In the genomic region with DNA sequence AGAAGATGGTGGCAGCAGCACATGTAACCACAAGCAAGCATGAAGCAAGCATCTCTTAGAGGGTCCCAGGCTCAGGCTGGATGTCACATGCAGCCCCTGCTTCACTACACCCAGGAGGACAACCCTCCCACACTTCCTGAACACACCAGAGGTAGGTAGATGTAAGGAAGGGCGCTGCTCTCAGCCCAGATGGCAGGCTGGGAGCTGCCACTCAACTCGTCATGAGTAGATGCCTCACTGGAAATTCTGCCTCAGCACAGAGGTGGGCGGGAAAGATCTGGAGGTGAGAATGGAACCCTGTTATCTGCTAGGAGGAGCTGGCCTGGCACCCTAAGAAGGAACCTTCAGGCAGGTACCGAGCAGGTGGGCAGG, we compare ENCODE assay signal across 11 mouse cellular contexts. TPM values are rescaled to one million over a fixed set of nuclear protein-coding genes. Genes with fewer than 3 reads are reported as not detected.
DNase-seq lines count a peak whose midpoint lies in the region; ATAC-seq lines count a peak whose summit lies in the region.
"Had no signal": no experiment of that assay in that cellular context is flagged by ENCODE, and none has a peak within 500 bp of the region (broad histone marks: within the 10 kb centered on the region; RNA-seq: fewer than 3 reads in every experiment).

No protein-coding gene starts in this region.

- H3K9me3 ChIP-seq in midbrain, embryonic 13.5 days: no peaks in the 10 kb centered on the region
- H3K9me3 ChIP-seq in midbrain, embryonic 10.5 days (replicated peaks): no peaks in the 10 kb centered on the region
- no peaks in the 10 kb centered on the region for H3K9me3 ChIP-seq in forebrain, embryonic 12.5 days
- H3K9me3 ChIP-seq in liver, embryonic 15.5 days (replicated peaks): no peaks in the 10 kb centered on the region
- H3K9me3 ChIP-seq in heart, embryonic 12.5 days (replicated peaks): no peaks in the 10 kb centered on the region
- H3K9me3 ChIP-seq: heart, embryonic 10.5 days had no signal

- peak overlapping the region; percentile 73 for H3K27ac ChIP-seq in midbrain, embryonic 13.5 days
- H3K27ac ChIP-seq in midbrain, embryonic 10.5 days (replicated peaks): no peak overlapping the region; the same call in 1 of the 2 replicates
- H3K27ac ChIP-seq in forebrain, embryonic 12.5 days: peak overlapping the region; percentile 84
- peak overlapping the region; percentile 98 for H3K27ac ChIP-seq in liver, embryonic 15.5 days (replicated peaks)
- no peak overlapping the region for H3K27ac ChIP-seq in heart, embryonic 12.5 days (ENCODE audit: poor library complexity, severe bottlenecking)
- H3K27ac ChIP-seq: heart, embryonic 10.5 days had no signal

- peaks cover 35% of the 10 kb centered on the region for H3K4me1 ChIP-seq in midbrain, embryonic 13.5 days (replicated peaks)
- no peaks in the 10 kb centered on the region; the same call in 1 of the 2 replicates for H3K4me1 ChIP-seq in midbrain, embryonic 10.5 days
- H3K4me1 ChIP-seq in forebrain, embryonic 12.5 days: peaks cover 42% of the 10 kb centered on the region
- peaks cover 97% of the 10 kb centered on the region for H3K4me1 ChIP-seq in liver, embryonic 15.5 days (replicated peaks)
- H3K4me1 ChIP-seq in heart, embryonic 12.5 days (replicated peaks): peaks cover 31% of the 10 kb centered on the region

- H3K9ac ChIP-seq in midbrain, embryonic 13.5 days (replicated peaks): no peak overlapping the region
- no peak overlapping the region for H3K9ac ChIP-seq in forebrain, embryonic 12.5 days
- peak overlapping the region; percentile 55; the same call in 1 of the 2 replicates for H3K9ac ChIP-seq in liver, embryonic 15.5 days
- no peak overlapping the region for H3K9ac ChIP-seq in heart, embryonic 12.5 days

- DNase-seq in midbrain, embryonic 10.5 days (ENCODE audit: low spot score): no peak
- DNase-seq in retina, embryonic 14.5 days (ENCODE audit: low spot score): no peak
- no peak for DNase-seq in cerebellum, postnatal 14 days
- DNase-seq: adrenal gland, adult 8-10 months; lung, adult 18-20 months had no signal

- peaks cover 11% of the 10 kb centered on the region; the same call in 1 of the 2 replicates for H3K36me3 ChIP-seq in midbrain, embryonic 13.5 days
- peaks cover 67% of the 10 kb centered on the region for H3K36me3 ChIP-seq in midbrain, embryonic 10.5 days
- H3K36me3 ChIP-seq in forebrain, embryonic 12.5 days (replicated peaks): peaks cover 49% of the 10 kb centered on the region
- peaks cover 86% of the 10 kb centered on the region for H3K36me3 ChIP-seq in liver, embryonic 15.5 days (replicated peaks)
- peaks cover 3% of the 10 kb centered on the region; the same call in 1 of the 2 replicates for H3K36me3 ChIP-seq in heart, embryonic 12.5 days

- 0 out of 2 replicates have a peak, but pooled peaks have one; percentile 21 for ATAC-seq in midbrain, embryonic 13.5 days
- ATAC-seq in activated CD4-positive, CD25-positive, alpha-beta regulatory T cell, adult 4 months: peak; percentile 41
- peak; percentile 72 for ATAC-seq in forebrain, embryonic 12.5 days (ENCODE audit: low FRiP score)
- ATAC-seq in liver, embryonic 15.5 days (ENCODE audit: insufficient read depth): no peak
- no peak for ATAC-seq in heart, embryonic 12.5 days (ENCODE audit: insufficient number of reproducible peaks, low FRiP score)

- H3K4me2 ChIP-seq in midbrain, embryonic 13.5 days (replicated peaks): no peak overlapping the region
- no peak overlapping the region for H3K4me2 ChIP-seq in forebrain, embryonic 12.5 days
- peak overlapping the region; percentile 71 for H3K4me2 ChIP-seq in liver, embryonic 15.5 days
- no peak overlapping the region for H3K4me2 ChIP-seq in heart, embryonic 12.5 days

- 88% methylated on average over 4 of the region's 4 CpGs for WGBS in midbrain, embryonic 13.5 days
- 88% methylated on average over 4 of the region's 4 CpGs for WGBS in midbrain, embryonic 10.5 days
- WGBS in forebrain, embryonic 12.5 days: 67% methylated on average over 4 of the region's 4 CpGs
- WGBS in liver, embryonic 15.5 days (ENCODE audit: insufficient replicate concordance): 69% methylated on average over 4 of the region's 4 CpGs
- 82% methylated on average over 4 of the region's 4 CpGs for WGBS in heart, embryonic 12.5 days

- H3K27me3 ChIP-seq in midbrain, embryonic 13.5 days: no peaks in the 10 kb centered on the region
- no peaks in the 10 kb centered on the region for H3K27me3 ChIP-seq in midbrain, embryonic 10.5 days (ENCODE audit: low read depth, poor library complexity, severe bottlenecking)
- no peaks in the 10 kb centered on the region for H3K27me3 ChIP-seq in forebrain, embryonic 12.5 days
- H3K27me3 ChIP-seq in liver, embryonic 15.5 days: no peaks in the 10 kb centered on the region
- no peaks in the 10 kb centered on the region for H3K27me3 ChIP-seq in heart, embryonic 12.5 days (replicated peaks)

- no peak overlapping the region for H3K4me3 ChIP-seq in midbrain, embryonic 13.5 days (replicated peaks)
- H3K4me3 ChIP-seq in midbrain, embryonic 10.5 days: no peak overlapping the region
- no peak overlapping the region for H3K4me3 ChIP-seq in forebrain, embryonic 12.5 days (replicated peaks)
- H3K4me3 ChIP-seq in liver, embryonic 15.5 days (replicated peaks): peak overlapping the region; percentile 4; the same call in 1 of the 2 replicates
- no peak overlapping the region for H3K4me3 ChIP-seq in heart, embryonic 12.5 days
- H3K4me3 ChIP-seq: heart, embryonic 10.5 days had no signal

RNA-seq across cellular contexts. Expression of a gene that starts 45.7 kb away (rescaled TPM):
- polyA plus RNA-seq in midbrain, embryonic 13.5 days (2015; fragmentation: Nextera tagmentation; extraction: Ambion mirVana): 21.7 and 23.4 TPM in 2 replicates
- polyA plus RNA-seq in midbrain, embryonic 10.5 days (2016; fragmentation: Nextera tagmentation; extraction: Ambion mirVana): 23.1 and 25.0 TPM in 2 replicates
- polyA plus RNA-seq in activated CD4-positive, CD25-positive, alpha-beta regulatory T cell, adult 4 months (2017; shearing (Covaris generic)): 10 to 100 TPM; 78.0 to 82.5 TPM
- polyA plus RNA-seq in forebrain, embryonic 12.5 days (2016; fragmentation: Nextera tagmentation; extraction: Ambion mirVana): 41.7 and 47.7 TPM in 2 replicates
- 25.5 and 28.0 TPM in 2 replicates for polyA plus RNA-seq in liver, embryonic 15.5 days (2015; fragmentation: Nextera tagmentation; extraction: Ambion mirVana)
- 15.3 and 17.0 TPM in 2 replicates for polyA plus RNA-seq in heart, embryonic 12.5 days (2016; fragmentation: Nextera tagmentation; extraction: Ambion mirVana)

Comparison
In these comparisons a context has a peak if more than half of its experiments do, and no peak if none do; other contexts are left out.
1. H3K27ac ChIP-seq: peak in midbrain, embryonic 13.5 days (single experiment), forebrain, embryonic 12.5 days (single experiment) and liver, embryonic 15.5 days (single experiment); none in midbrain, embryonic 10.5 days (single experiment) and heart, embryonic 12.5 days (single experiment).
2. ATAC-seq: peak in midbrain, embryonic 13.5 days (single experiment), activated CD4-positive, CD25-positive, alpha-beta regulatory T cell, adult 4 months (single experiment) and forebrain, embryonic 12.5 days (single experiment); none in liver, embryonic 15.5 days (single experiment) and heart, embryonic 12.5 days (single experiment).